Mouse (Mus musculus) embryonic facial prominence, embryonic 15.5 days (tissue): Measurements from ENCODE around the gene Ackr2. TPM values are rescaled to one million over a fixed set of nuclear protein-coding genes. Genes with fewer than 3 reads are reported as not detected.

Experiments used
- ATAC-seq: fragments of 200-750 bp; cut with Nextera tagmentation; 2 replicates; pipeline ENCODE4 v1.8.0; 2017; ENCODE audit warnings: low read depth, moderate TSS enrichment; ENCODE audit not compliant: insufficient number of reproducible peaks, low FRiP score, low TSS enrichment
- H3K27ac ChIP-seq: fragments of 300-500 bp; sonication (generic); replicated peaks from 2 replicates; pipeline ENCODE4 v1.5.1; 2015; ENCODE audit warnings: mild to moderate bottlenecking, inconsistent platforms
- H3K27me3 ChIP-seq: fragments of 300-500 bp; sonication (generic); 2 replicates; pipeline ENCODE4 v1.6.1; 2015; ENCODE audit warnings: inconsistent platforms
- H3K36me3 ChIP-seq: fragments of 300-500 bp; sonication (generic); 2 replicates; pipeline ENCODE4 v1.6.1; 2015; ENCODE audit warnings: mild to moderate bottlenecking, inconsistent platforms
- H3K4me1 ChIP-seq: fragments of 300-500 bp; sonication (generic); 2 replicates; pipeline ENCODE4 v1.6.1; 2015; ENCODE audit warnings: inconsistent platforms
- H3K4me2 ChIP-seq: fragments of 300-500 bp; sonication (generic); replicated peaks from 2 replicates; pipeline ENCODE4 v1.6.1; 2015; ENCODE audit warnings: mild to moderate bottlenecking, inconsistent platforms
- H3K4me3 ChIP-seq: fragments of 300-500 bp; sonication (generic); replicated peaks from 2 replicates; pipeline ENCODE4 v1.5.1; 2015; ENCODE audit warnings: mild to moderate bottlenecking, inconsistent platforms
- H3K9ac ChIP-seq: fragments of 300-500 bp; sonication (generic); 2 replicates; pipeline ENCODE4 v1.6.1; 2015; ENCODE audit warnings: inconsistent platforms
- H3K9me3 ChIP-seq: fragments of 300-500 bp; sonication (generic); replicated peaks from 2 replicates; pipeline ENCODE4 v1.6.1; 2016; ENCODE audit warnings: inconsistent platforms
- WGBS: fragments of 180-500 bp; shearing (Covaris S2); methylation state at CpG from one replicate; pipeline ENCODE4 v1.1.7; 2015; 5-methylcytosine and 5-hydroxymethylcytosine counted together
- polyA plus RNA-seq: library from polyadenylated mRNA; unstranded; fragments of >200 nt; fragmentation: Nextera tagmentation; extraction: Ambion mirVana; gene quantifications from 2 replicates; pipeline ENCODE4 v1.2.1, GENCODE M21; 2015

The Ackr2 gene
- polyA plus RNA-seq, 1 experiment from 2014 or later: 0.67 TPM

GRCm38 (mm10) chr9:121943005-121943404, 44.9 kb downstream of the Ackr2 start:
- Histone ChIP-seq H3K36me3 (no peaks in the 10 kb centered on the region), H3K4me1 (no peaks in the 10 kb centered on the region), H3K4me3 (no peak overlapping the region), H3K4me2 (no peak overlapping the region), H3K9ac (no peak overlapping the region), H3K27ac (no peak overlapping the region), H3K27me3 (no peaks in the 10 kb centered on the region), H3K9me3 (no peaks in the 10 kb centered on the region)
- 85% methylated on average over 3 of the region's 3 CpGs for WGBS
- no peak for ATAC-seq

- Histone ChIP-seq H3K27me3 (no peaks in the 10 kb centered on the region), H3K36me3 (no peaks in the 10 kb centered on the region), H3K4me3 (no peak overlapping the region), H3K4me1 (no peaks in the 10 kb centered on the region), H3K4me2 (no peak overlapping the region), H3K27ac (no peak overlapping the region), H3K9ac (no peak overlapping the region), H3K9me3 (no peaks in the 10 kb centered on the region)
- ATAC-seq: no peak
- 75% methylated on average over 3 of the region's 3 CpGs for WGBS
These were observed 45.5 kb downstream of the Ackr2 start for GRCm38 (mm10) chr9:121943628-121944027.

GRCm38 (mm10) chr9:121947784-121948183, 49.6 kb downstream of the Ackr2 start:
- Histone ChIP-seq H3K27ac (no peak overlapping the region), H3K9me3 (no peaks in the 10 kb centered on the region), H3K4me3 (no peak overlapping the region), H3K4me2 (no peak overlapping the region), H3K36me3 (no peaks in the 10 kb centered on the region), H3K4me1 (peaks cover 23% of the 10 kb centered on the region), H3K9ac (no peak overlapping the region), H3K27me3 (no peaks in the 10 kb centered on the region)
- WGBS: 2% methylated on average over 4 of the region's 4 CpGs
- no peak; the same call in 1 of the 2 replicates for ATAC-seq

GRCm38 (mm10) chr9:121948431-121948830, 50.3 kb downstream of the Ackr2 start:
- no peak for ATAC-seq
- Histone ChIP-seq H3K9ac (no peak overlapping the region), H3K27ac (no peak overlapping the region), H3K4me1 (peaks cover 26% of the 10 kb centered on the region), H3K27me3 (no peaks in the 10 kb centered on the region), H3K4me2 (no peak overlapping the region), H3K9me3 (no peaks in the 10 kb centered on the region), H3K36me3 (no peaks in the 10 kb centered on the region), H3K4me3 (no peak overlapping the region)
- 73% methylated on average over 4 of the region's 4 CpGs for WGBS

GRCm38 (mm10) chr9:121950418-121951113, 52.4 kb downstream of the Ackr2 start, which contains the start of gene Fam198a:
Fam198a (plus strand) TSS chr9:121950988.
- Histone ChIP-seq H3K4me3 (peak within 1 kb of the TSS; percentile 34), H3K27ac (peak within 1 kb of the TSS; percentile 76), H3K36me3 (no peaks in the 10 kb centered on the region), H3K4me1 (peaks cover 26% of the 10 kb centered on the region), H3K4me2 (peak within 1 kb of the TSS; percentile 47), H3K9ac (no peak within 1 kb of the TSS), H3K27me3 (no peaks in the 10 kb centered on the region), H3K9me3 (no peaks in the 10 kb centered on the region)
- peak; percentile 92 for ATAC-seq
- WGBS: 6% methylated on average over 14 of the region's 14 CpGs

GRCm38 (mm10) chr9:121951114-121951423, 52.9 kb downstream of the Ackr2 start:
- H3K9me3 ChIP-seq: no peaks in the 10 kb centered on the region
- peak overlapping the region; percentile 76 for H3K27ac ChIP-seq
- H3K4me2 ChIP-seq: peak overlapping the region; percentile 47
- H3K27me3 ChIP-seq: no peaks in the 10 kb centered on the region
- H3K36me3 ChIP-seq: no peaks in the 10 kb centered on the region
- peak overlapping the region; percentile 34 for H3K4me3 ChIP-seq
- peaks cover 26% of the 10 kb centered on the region for H3K4me1 ChIP-seq
- 38% methylated on average over 4 of the region's 4 CpGs for WGBS
- no peak overlapping the region for H3K9ac ChIP-seq
- peak; percentile 13; the same call in 1 of the 2 replicates for ATAC-seq

- H3K4me3 ChIP-seq: no peak overlapping the region
- H3K36me3 ChIP-seq: no peaks in the 10 kb centered on the region
- H3K27me3 ChIP-seq: no peaks in the 10 kb centered on the region
- H3K4me2 ChIP-seq: no peak overlapping the region
- no peak overlapping the region for H3K27ac ChIP-seq
- peaks cover 26% of the 10 kb centered on the region for H3K4me1 ChIP-seq
- H3K9ac ChIP-seq: no peak overlapping the region
- WGBS: 75% methylated on average over 6 of the region's 6 CpGs
- no peak for ATAC-seq
- H3K9me3 ChIP-seq: no peaks in the 10 kb centered on the region
These were observed 54.4 kb downstream of the Ackr2 start for GRCm38 (mm10) chr9:121952596-121952995.

GRCm38 (mm10) chr9:121959966-121960635, 61.9 kb downstream of the Ackr2 start:
- no peak overlapping the region for H3K4me2 ChIP-seq

More at GRCm38 (mm10) chr9:121959966-121960635, 61.9 kb downstream of the Ackr2 start:
- H3K4me1 ChIP-seq: peaks cover 11% of the 10 kb centered on the region
- no peak overlapping the region for H3K9ac ChIP-seq
- 20% methylated on average over 7 of the region's 7 CpGs for WGBS
- H3K27me3 ChIP-seq: no peaks in the 10 kb centered on the region
- peak overlapping the region; percentile 36; the same call in 1 of the 2 replicates for H3K27ac ChIP-seq
- H3K36me3 ChIP-seq: no peaks in the 10 kb centered on the region
- ATAC-seq: peak; percentile 47; the same call in 1 of the 2 replicates
- H3K9me3 ChIP-seq: no peaks in the 10 kb centered on the region
- no peak overlapping the region for H3K4me3 ChIP-seq

Other genes with a start within 250 kb of the Ackr2 start
- 14.4 and 15.3 TPM in 2 replicates for gene Sec22c, start 192.9 kb upstream of the Ackr2 start, polyA plus RNA-seq
- gene Ss18l2, start 188.0 kb upstream of the Ackr2 start, polyA plus RNA-seq: 111 and 116 TPM in 2 replicates
- 66.5 and 71.5 TPM in 2 replicates for gene Nktr, start 179.2 kb upstream of the Ackr2 start, polyA plus RNA-seq
- gene Zfp651, start 139.0 kb upstream of the Ackr2 start, polyA plus RNA-seq: 34.0 and 35.4 TPM in 2 replicates
- gene Klhl40, start 120.7 kb upstream of the Ackr2 start, polyA plus RNA-seq: 16.7 and 23.2 TPM in 2 replicates
- gene Hhatl, start 105.8 kb upstream of the Ackr2 start, polyA plus RNA-seq: 1.2 and 2.5 TPM in 2 replicates
- gene Ccdc13, start 58.9 kb upstream of the Ackr2 start, polyA plus RNA-seq: 2.4 and 3.1 TPM in 2 replicates
- 212 and 224 TPM in 2 replicates for gene Higd1a, start 40.0 kb upstream of the Ackr2 start, polyA plus RNA-seq
- not detected in 2 replicates for gene Cyp8b1, start 17.9 kb downstream of the Ackr2 start, polyA plus RNA-seq
- gene Fam198a, start 52.6 kb downstream of the Ackr2 start, polyA plus RNA-seq: 4.1 and 4.7 TPM in 2 replicates
- gene Pomgnt2, start 98.8 kb downstream of the Ackr2 start, polyA plus RNA-seq: 18.4 and 21.2 TPM in 2 replicates
- gene Snrk, start 218.9 kb downstream of the Ackr2 start, polyA plus RNA-seq: 61.5 and 63.1 TPM in 2 replicates